Comparison of ENCODE assay signal across 15 mouse cellular contexts in genomic region chr2:103581369-103581897, GRCm38 (mm10). TPM values are rescaled to one million over a fixed set of nuclear protein-coding genes. Genes with fewer than 3 reads are reported as not detected.
A peak's percentile ranks its signal among the peaks of the same experiment; 100 is the strongest.
DNase-seq lines count a peak whose midpoint lies in the region; ATAC-seq and TF ChIP-seq lines count a peak whose summit lies in the region.
"Had no signal": no experiment of that assay in that cellular context is flagged by ENCODE, and none has a peak within 500 bp of the region (broad histone marks: within the 10 kb centered on the region; RNA-seq: fewer than 3 reads in every experiment).

No protein-coding gene starts in this region.

- no peak overlapping the region for H3K9ac ChIP-seq in hindbrain, embryonic 15.5 days
- 0 out of 2 replicates have a peak overlapping the region, but pooled peaks have one; percentile 18 for H3K9ac ChIP-seq in limb, embryonic 14.5 days (ENCODE audit: low read depth, low read length, severe bottlenecking)
- H3K9ac ChIP-seq: liver, embryonic 12.5 days; midbrain, embryonic 13.5 days had no signal

- no peaks in the 10 kb centered on the region for H3K27me3 ChIP-seq in heart, embryonic 10.5 days (ENCODE audit: insufficient read depth, poor library complexity, severe bottlenecking)
- no peaks in the 10 kb centered on the region for H3K27me3 ChIP-seq in hindbrain, embryonic 15.5 days
- H3K27me3 ChIP-seq in hindbrain, embryonic 10.5 days (ENCODE audit: insufficient read depth, poor library complexity, severe bottlenecking), result 0 out of 2 replicates have a peak, but pooled peaks cover 3% of the 10 kb centered on the region
- H3K27me3 ChIP-seq in limb, embryonic 10.5 days (ENCODE audit: low read depth, poor library complexity, severe bottlenecking), result no peaks in the 10 kb centered on the region
- no peaks in the 10 kb centered on the region for H3K27me3 ChIP-seq in limb, embryonic 14.5 days (ENCODE audit: control insufficient read depth, insufficient read depth, low read length)
- H3K27me3 ChIP-seq: midbrain, embryonic 13.5 days had no signal

- peaks cover 91% of the 10 kb centered on the region for H3K4me1 ChIP-seq in heart, embryonic 10.5 days
- peaks cover 12% of the 10 kb centered on the region; the same call in 1 of the 2 replicates for H3K4me1 ChIP-seq in hindbrain, embryonic 15.5 days (replicated peaks)
- H3K4me1 ChIP-seq in hindbrain, embryonic 10.5 days (replicated peaks), result peaks cover 49% of the 10 kb centered on the region
- H3K4me1 ChIP-seq in limb, embryonic 10.5 days, result peaks cover 55% of the 10 kb centered on the region
- H3K4me1 ChIP-seq in limb, embryonic 14.5 days (ENCODE audit: control insufficient read depth, insufficient read depth, low read length), result peaks cover 69% of the 10 kb centered on the region
- H3K4me1 ChIP-seq: midbrain, embryonic 13.5 days had no signal

- H3K4me3 ChIP-seq in heart, embryonic 10.5 days, result peak overlapping the region; percentile 28; the same call in 1 of the 2 replicates
- H3K4me3 ChIP-seq in hindbrain, embryonic 15.5 days, result no peak overlapping the region
- no peak overlapping the region for H3K4me3 ChIP-seq in hindbrain, embryonic 10.5 days
- H3K4me3 ChIP-seq in limb, embryonic 10.5 days, result no peak overlapping the region
- no peak overlapping the region for H3K4me3 ChIP-seq in limb, embryonic 14.5 days (replicated peaks; ENCODE audit: low read length)
- H3K4me3 ChIP-seq: forebrain, embryonic 10.5 days; liver, embryonic 12.5 days; midbrain, embryonic 13.5 days had no signal

- peak; percentile 61 for DNase-seq in heart, embryonic 10.5 days (ENCODE audit: low spot score)
- DNase-seq in heart, postnatal 14 days, result no peak
- no peak for DNase-seq in hindbrain, embryonic 10.5 days (ENCODE audit: low spot score)
- no peak for DNase-seq in limb, embryonic 10.5 days (ENCODE audit: low spot score)
- peak; percentile 63 for DNase-seq in limb, embryonic 14.5 days (ENCODE audit: low spot score)
- DNase-seq: cerebellum, adult 2 months; layer of hippocampus, postnatal 36 days; thymus, postnatal 36 days had no signal

- H3K36me3 ChIP-seq in heart, embryonic 10.5 days, result no peaks in the 10 kb centered on the region
- H3K36me3 ChIP-seq in hindbrain, embryonic 15.5 days, result no peaks in the 10 kb centered on the region
- H3K36me3 ChIP-seq in hindbrain, embryonic 10.5 days, result no peaks in the 10 kb centered on the region
- H3K36me3 ChIP-seq in limb, embryonic 10.5 days, result no peaks in the 10 kb centered on the region
- no peaks in the 10 kb centered on the region for H3K36me3 ChIP-seq in limb, embryonic 14.5 days (ENCODE audit: control insufficient read depth, insufficient read depth, low read length)
- H3K36me3 ChIP-seq: forebrain, embryonic 10.5 days; liver, embryonic 12.5 days; midbrain, embryonic 13.5 days had no signal

- 0 out of 2 replicates have a peak, but pooled peaks have one; percentile 17 for ATAC-seq in hindbrain, embryonic 15.5 days (ENCODE audit: low FRiP score, low read depth)
- peak; percentile 28; the same call in 1 of the 2 replicates for ATAC-seq in limb, embryonic 14.5 days (ENCODE audit: low FRiP score, low read depth)
- ATAC-seq in cerebellum, adult (ENCODE audit: insufficient number of reproducible peaks, low FRiP score, low TSS enrichment), result no peak
- ATAC-seq: hindbrain, postnatal 0 days; intestine, postnatal 0 days; liver, embryonic 12.5 days; midbrain, embryonic 13.5 days had no signal

- no peaks in the 10 kb centered on the region for H3K9me3 ChIP-seq in heart, embryonic 10.5 days
- H3K9me3 ChIP-seq in hindbrain, embryonic 15.5 days, result no peaks in the 10 kb centered on the region
- H3K9me3 ChIP-seq in hindbrain, embryonic 10.5 days, result no peaks in the 10 kb centered on the region
- no peaks in the 10 kb centered on the region for H3K9me3 ChIP-seq in limb, embryonic 10.5 days (replicated peaks)
- H3K9me3 ChIP-seq in limb, embryonic 14.5 days (ENCODE audit: control insufficient read depth, low read length), result no peaks in the 10 kb centered on the region
- H3K9me3 ChIP-seq: forebrain, embryonic 10.5 days; liver, embryonic 12.5 days; midbrain, embryonic 13.5 days had no signal

- peak overlapping the region; percentile 83 for H3K27ac ChIP-seq in heart, embryonic 10.5 days
- H3K27ac ChIP-seq in hindbrain, embryonic 15.5 days (replicated peaks), result no peak overlapping the region
- H3K27ac ChIP-seq in hindbrain, embryonic 10.5 days, result no peak overlapping the region
- H3K27ac ChIP-seq in limb, embryonic 10.5 days, result peak overlapping the region; percentile 15; the same call in 1 of the 2 replicates
- H3K27ac ChIP-seq in limb, embryonic 14.5 days (replicated peaks; ENCODE audit: low read depth, low read length), result peak overlapping the region; percentile 40; the same call in 1 of the 2 replicates
- H3K27ac ChIP-seq: forebrain, embryonic 10.5 days; hindbrain, postnatal 0 days; midbrain, embryonic 13.5 days had no signal

- no peak overlapping the region for H3K4me2 ChIP-seq in hindbrain, embryonic 15.5 days
- H3K4me2 ChIP-seq in limb, embryonic 14.5 days (replicated peaks; ENCODE audit: low read depth, low read length, severe bottlenecking), result peak overlapping the region; percentile 25
- H3K4me2 ChIP-seq: liver, embryonic 12.5 days; midbrain, embryonic 13.5 days had no signal

- no peak for TF ChIP-seq POLR2A in limb, embryonic 14.5 days (IDR thresholded peaks at IDR 0.05; ENCODE audit: borderline replicate concordance, extremely low read depth, insufficient read depth, insufficient read length)

- intact Hi-C loops in heart, postnatal 14 days (cut with DNase I), result no loop called here

- 39% methylated on average over 7 of the region's 7 CpGs for WGBS in heart, embryonic 10.5 days
- 68% methylated on average over 7 of the region's 7 CpGs for WGBS in hindbrain, embryonic 15.5 days
- 68% methylated on average over 7 of the region's 7 CpGs for WGBS in hindbrain, embryonic 10.5 days
- 41% methylated on average over 7 of the region's 7 CpGs for WGBS in limb, embryonic 10.5 days
- 15% methylated on average over 7 of the region's 7 CpGs for WGBS in limb, embryonic 14.5 days

RNA-seq across cellular contexts. Expression of gene Abtb2, which starts 15.3 kb away (rescaled TPM):
- 19.0 and 33.2 TPM in 2 replicates for polyA plus RNA-seq in heart, embryonic 10.5 days (2016; fragmentation: Nextera tagmentation; extraction: Ambion mirVana)
- total RNA-seq in heart, postnatal 14 days (2021), result 10 to 100 TPM; 18.1 to 21.6 TPM
- polyA plus RNA-seq in hindbrain, embryonic 15.5 days (2015; fragmentation: Nextera tagmentation; extraction: Ambion mirVana), result 12.5 and 13.2 TPM in 2 replicates
- 13.3 and 21.3 TPM in 2 replicates for polyA plus RNA-seq in hindbrain, embryonic 10.5 days (2016; fragmentation: Nextera tagmentation; extraction: Ambion mirVana)
- polyA plus RNA-seq in limb, embryonic 10.5 days (2016; fragmentation: Nextera tagmentation; extraction: Ambion mirVana), result 14.2 and 17.6 TPM in 2 replicates
- polyA plus RNA-seq in limb, embryonic 14.5 days (2012; rRNA removed), result 22.7 and 32.9 TPM in 2 replicates
- polyA plus RNA-seq in limb, embryonic 14.5 days (2014; fragmentation: Nextera tagmentation; extraction: Ambion mirVana), result 15.6 and 16.0 TPM in 2 replicates

Comparison
In these comparisons a context has a peak if more than half of its experiments do, and no peak if none do; other contexts are left out.
1. DNase-seq: peak in heart, embryonic 10.5 days (single experiment) and limb, embryonic 14.5 days (single experiment); none in heart, postnatal 14 days (0 of 2), hindbrain, embryonic 10.5 days (single experiment) and limb, embryonic 10.5 days (single experiment).
2. H3K27ac ChIP-seq: peak in heart, embryonic 10.5 days (single experiment), limb, embryonic 10.5 days (single experiment) and limb, embryonic 14.5 days (single experiment); none in hindbrain, embryonic 15.5 days (single experiment) and hindbrain, embryonic 10.5 days (single experiment).